Mouse (Mus musculus): Measurements from ENCODE around the gene Flt4. TPM values are rescaled to one million over a fixed set of nuclear protein-coding genes. Genes with fewer than 3 reads are reported as not detected.

The Flt4 gene
- polyA plus RNA-seq, 1 experiment = 9.9 TPM

DNA sequence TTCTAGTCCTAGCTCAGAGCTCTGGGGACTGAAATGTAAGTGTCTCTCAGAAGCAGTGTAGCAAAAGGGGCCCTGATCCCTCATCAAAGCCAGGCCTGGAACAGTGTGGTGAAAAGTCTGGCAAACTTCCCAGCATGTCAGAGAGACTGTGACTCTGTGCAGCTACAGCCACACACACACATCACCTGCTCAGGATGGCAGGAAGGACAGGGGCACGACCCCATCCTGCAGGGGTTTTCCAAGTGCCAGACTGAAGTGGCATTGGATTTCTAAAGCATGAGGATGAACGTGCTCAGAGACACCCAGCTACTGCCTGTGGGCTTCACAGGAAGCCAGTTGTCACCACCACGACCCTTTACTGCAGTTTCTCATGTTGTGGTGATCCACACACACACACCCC, 3.1 kb downstream of the Flt4 start:
- Histone ChIP-seq H3K36me3 (ENCODE audit: control insufficient read depth, insufficient read depth, low read length) (no peaks in the 10 kb centered on the region), H3K27ac (ENCODE audit: insufficient read depth, low read depth, low read length) (no peak overlapping the region), H3K4me3 (ENCODE audit: insufficient read depth, low read depth, low read length) (no peak overlapping the region), H3K27me3 (replicated peaks; ENCODE audit: control insufficient read depth, insufficient read depth, low read length) (no peaks in the 10 kb centered on the region), H3K4me1 (ENCODE audit: control insufficient read depth, insufficient read depth, low read length) (no peaks in the 10 kb centered on the region)
- WGBS = 29% methylated on average over 3 of the region's 3 CpGs
- TF ChIP-seq CTCF (conservative IDR thresholded peaks at IDR 0.05; ENCODE audit: insufficient read depth, insufficient read length, low read depth, low read length) (no peak), POLR2A (IDR thresholded peaks at IDR 0.05; ENCODE audit: low read depth, low read length) (no peak)
- DNase-seq = no peak

DNA sequence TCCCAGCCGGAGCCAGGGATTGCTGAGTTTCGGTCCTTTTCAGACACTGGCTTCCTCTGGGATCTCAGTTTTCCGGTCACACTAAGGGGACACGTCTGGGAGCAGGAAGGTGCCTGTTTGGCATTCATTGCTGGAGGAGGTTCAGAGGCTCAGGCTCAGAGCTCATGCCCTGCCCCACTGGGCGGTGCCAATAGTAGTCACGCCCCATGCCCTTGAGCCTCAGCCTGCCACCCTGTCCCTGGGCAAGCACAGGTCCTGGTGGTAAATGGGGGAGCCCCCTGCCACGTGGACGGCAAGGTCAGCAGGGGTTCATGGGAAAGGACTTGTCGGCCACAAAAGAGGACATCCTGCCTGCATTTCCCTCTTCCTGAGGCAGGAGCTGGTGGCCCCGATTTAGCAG, 4.3 kb downstream of the Flt4 start:
- TF ChIP-seq POLR2A (IDR thresholded peaks at IDR 0.05; ENCODE audit: low read depth, low read length) (no peak), CTCF (conservative IDR thresholded peaks at IDR 0.05; ENCODE audit: insufficient read depth, insufficient read length, low read depth, low read length) (no peak)
- Histone ChIP-seq H3K4me1 (ENCODE audit: control insufficient read depth, insufficient read depth, low read length) (no peaks in the 10 kb centered on the region), H3K27me3 (replicated peaks; ENCODE audit: control insufficient read depth, insufficient read depth, low read length) (no peaks in the 10 kb centered on the region), H3K27ac (ENCODE audit: insufficient read depth, low read depth, low read length) (no peak overlapping the region), H3K36me3 (ENCODE audit: control insufficient read depth, insufficient read depth, low read length) (no peaks in the 10 kb centered on the region), H3K4me3 (ENCODE audit: insufficient read depth, low read depth, low read length) (no peak overlapping the region)
- peak; percentile 80 for DNase-seq
- WGBS = 7% methylated on average over 10 of the region's 10 CpGs

DNA sequence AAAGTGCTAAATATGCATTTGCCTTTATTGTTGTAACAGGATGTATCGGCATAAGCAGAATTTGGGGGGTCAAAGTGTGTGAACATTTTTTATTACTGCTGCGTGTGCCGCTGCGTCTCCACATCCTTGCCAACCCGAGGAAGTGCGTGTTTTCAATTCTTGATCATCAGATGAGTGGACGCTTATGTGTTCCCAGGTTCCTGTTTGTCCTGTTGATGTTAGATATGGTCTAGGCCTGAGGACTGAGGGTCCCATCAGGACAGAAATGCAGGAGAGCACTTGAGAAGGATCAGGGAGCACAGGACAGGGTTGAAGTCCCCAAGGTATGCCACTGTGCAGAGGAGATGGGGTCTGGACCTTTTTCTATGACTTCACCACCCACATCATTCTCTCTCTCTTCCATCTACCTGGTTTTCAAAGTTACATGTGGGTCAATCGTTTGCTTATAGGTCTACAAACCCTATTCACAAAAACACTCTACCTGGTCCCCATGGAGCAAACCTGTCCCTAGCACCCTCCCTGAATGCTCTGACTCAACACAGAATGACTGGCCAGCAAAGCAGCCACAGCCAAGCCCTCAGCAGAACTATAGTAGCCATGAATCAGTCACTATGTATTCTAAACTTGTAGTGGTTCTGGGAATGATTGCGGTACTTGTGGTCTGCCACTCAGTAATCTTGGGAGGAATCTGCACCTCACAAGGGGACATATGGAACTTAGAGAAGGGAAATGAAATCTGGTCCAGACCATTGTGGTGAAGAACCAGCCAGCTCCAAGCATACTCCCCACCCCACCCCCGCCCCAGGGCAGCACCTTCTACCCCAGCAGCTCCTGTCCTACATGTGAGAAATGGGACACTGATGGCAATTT, 7.0 kb downstream of the Flt4 start:
- no peak for DNase-seq
- TF ChIP-seq CTCF (conservative IDR thresholded peaks at IDR 0.05; ENCODE audit: insufficient read depth, insufficient read length, low read depth, low read length) = no peak
- no peak for TF ChIP-seq POLR2A (IDR thresholded peaks at IDR 0.05; ENCODE audit: low read depth, low read length)
- no peaks in the 10 kb centered on the region for H3K27me3 ChIP-seq (replicated peaks; ENCODE audit: control insufficient read depth, insufficient read depth, low read length)
- no peaks in the 10 kb centered on the region for H3K4me1 ChIP-seq (ENCODE audit: control insufficient read depth, insufficient read depth, low read length)
- H3K4me3 ChIP-seq (ENCODE audit: insufficient read depth, low read depth, low read length) = no peak overlapping the region
- no peak overlapping the region for H3K27ac ChIP-seq (ENCODE audit: insufficient read depth, low read depth, low read length)
- 82% methylated on average over 10 of the region's 10 CpGs for WGBS
- no peaks in the 10 kb centered on the region for H3K36me3 ChIP-seq (ENCODE audit: control insufficient read depth, insufficient read depth, low read length)

DNA sequence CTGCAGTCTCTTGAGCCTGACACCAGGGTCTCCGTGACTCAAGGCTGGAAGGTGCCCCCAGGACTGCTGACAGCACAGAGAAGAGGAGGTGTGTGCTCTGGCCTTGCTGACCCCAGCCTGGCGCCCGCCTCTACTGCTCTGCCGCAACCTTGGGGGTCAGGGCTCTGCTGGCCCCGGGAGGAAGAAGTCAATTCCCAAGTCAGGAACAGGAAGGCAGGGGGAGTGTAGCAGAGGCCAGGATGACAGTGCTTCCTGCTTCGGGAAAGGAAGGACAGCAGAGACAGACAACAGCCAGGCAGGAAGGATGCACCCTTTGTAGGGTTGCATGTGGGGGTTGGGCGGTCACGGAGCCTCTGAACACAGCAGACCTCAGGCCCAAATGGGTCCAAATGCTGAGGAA, 9.4 kb downstream of the Flt4 start:
- Histone ChIP-seq H3K27ac (ENCODE audit: insufficient read depth, low read depth, low read length) (no peak overlapping the region), H3K4me3 (ENCODE audit: insufficient read depth, low read depth, low read length) (no peak overlapping the region), H3K4me1 (ENCODE audit: control insufficient read depth, insufficient read depth, low read length) (no peaks in the 10 kb centered on the region), H3K36me3 (ENCODE audit: control insufficient read depth, insufficient read depth, low read length) (no peaks in the 10 kb centered on the region), H3K27me3 (replicated peaks; ENCODE audit: control insufficient read depth, insufficient read depth, low read length) (no peaks in the 10 kb centered on the region)
- peak; percentile 19 for DNase-seq
- 70% methylated on average over 8 of the region's 8 CpGs for WGBS
- TF ChIP-seq CTCF (conservative IDR thresholded peaks at IDR 0.05; ENCODE audit: insufficient read depth, insufficient read length, low read depth, low read length) (no peak), POLR2A (IDR thresholded peaks at IDR 0.05; ENCODE audit: low read depth, low read length) (no peak)

DNA sequence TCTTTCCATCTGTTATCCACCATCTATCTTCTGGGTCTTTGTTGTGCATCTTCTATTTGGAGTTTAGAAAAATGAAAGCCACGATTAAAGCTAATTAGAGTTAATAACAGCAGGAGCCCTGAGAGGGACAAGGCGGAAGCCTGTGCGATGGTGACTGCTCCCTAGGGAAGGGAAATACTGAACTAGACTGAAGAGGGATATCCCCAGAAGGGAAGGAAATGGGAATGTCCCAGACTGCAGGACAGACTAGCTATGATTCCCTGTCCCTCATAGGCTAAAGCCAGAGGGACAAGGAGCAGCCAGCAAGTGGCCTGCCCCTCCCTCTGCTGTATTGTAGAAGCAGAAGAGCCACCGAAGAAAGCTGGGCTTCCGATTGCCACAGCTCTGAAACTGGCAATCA, 12.9 kb downstream of the Flt4 start:
- TF ChIP-seq CTCF (conservative IDR thresholded peaks at IDR 0.05; ENCODE audit: insufficient read depth, insufficient read length, low read depth, low read length) (no peak), POLR2A (IDR thresholded peaks at IDR 0.05; ENCODE audit: low read depth, low read length) (no peak)
- 66% methylated on average over 5 of the region's 5 CpGs for WGBS
- H3K27me3 ChIP-seq (replicated peaks; ENCODE audit: control insufficient read depth, insufficient read depth, low read length) = no peaks in the 10 kb centered on the region
- peak; percentile 43 for DNase-seq
- H3K27ac ChIP-seq (ENCODE audit: insufficient read depth, low read depth, low read length) = no peak overlapping the region
- H3K36me3 ChIP-seq (ENCODE audit: control insufficient read depth, insufficient read depth, low read length) = no peaks in the 10 kb centered on the region
- H3K4me3 ChIP-seq (ENCODE audit: insufficient read depth, low read depth, low read length) = no peak overlapping the region
- no peaks in the 10 kb centered on the region for H3K4me1 ChIP-seq (ENCODE audit: control insufficient read depth, insufficient read depth, low read length)

DNA sequence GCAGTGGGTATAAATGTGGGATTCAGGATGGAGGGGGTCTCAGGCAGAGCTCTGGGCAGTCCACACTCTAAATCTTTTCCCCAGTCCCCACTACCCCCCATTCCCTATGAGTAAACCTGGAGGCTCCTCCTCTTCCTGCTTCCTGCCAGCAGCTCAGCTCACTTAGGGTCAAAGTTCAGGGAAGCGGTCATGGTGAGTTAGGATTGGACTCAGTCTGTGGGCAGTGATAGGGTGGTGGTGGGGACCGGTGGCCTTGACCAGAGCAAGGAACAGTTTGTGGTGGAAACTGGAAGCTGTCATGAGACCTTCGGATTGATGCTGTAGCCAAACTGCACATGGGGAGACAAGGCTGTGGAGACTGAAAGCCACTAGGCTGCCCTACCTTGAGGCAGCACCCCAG, 15.1 kb downstream of the Flt4 start:
- no peak overlapping the region for H3K27ac ChIP-seq (ENCODE audit: insufficient read depth, low read depth, low read length)
- H3K27me3 ChIP-seq (replicated peaks; ENCODE audit: control insufficient read depth, insufficient read depth, low read length) = no peaks in the 10 kb centered on the region
- 68% methylated on average over 3 of the region's 3 CpGs for WGBS
- no peaks in the 10 kb centered on the region for H3K4me1 ChIP-seq (ENCODE audit: control insufficient read depth, insufficient read depth, low read length)
- no peaks in the 10 kb centered on the region for H3K36me3 ChIP-seq (ENCODE audit: control insufficient read depth, insufficient read depth, low read length)
- DNase-seq = peak; percentile 17
- no peak overlapping the region for H3K4me3 ChIP-seq (ENCODE audit: insufficient read depth, low read depth, low read length)
- TF ChIP-seq POLR2A (IDR thresholded peaks at IDR 0.05; ENCODE audit: low read depth, low read length) (no peak), CTCF (conservative IDR thresholded peaks at IDR 0.05; ENCODE audit: insufficient read depth, insufficient read length, low read depth, low read length) (no peak)

DNA sequence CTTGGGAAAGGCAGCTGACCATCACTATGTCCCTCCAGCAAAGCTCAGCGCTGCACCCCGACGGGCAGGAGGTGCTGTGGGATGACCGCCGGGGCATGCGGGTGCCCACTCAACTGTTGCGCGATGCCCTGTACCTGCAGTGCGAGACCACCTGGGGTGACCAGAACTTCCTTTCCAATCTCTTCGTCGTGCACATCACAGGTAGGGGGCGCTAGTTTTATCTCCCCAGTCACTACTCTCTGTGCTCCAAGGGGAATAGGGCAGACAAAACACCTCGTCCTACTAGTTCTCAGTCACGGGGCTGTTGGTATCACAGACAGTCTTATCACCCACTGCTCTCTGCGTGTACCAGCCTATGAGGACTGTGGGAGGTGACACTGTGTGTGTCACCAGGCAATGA, 16.8 kb downstream of the Flt4 start:
- H3K4me3 ChIP-seq (ENCODE audit: insufficient read depth, low read depth, low read length) = no peak overlapping the region
- TF ChIP-seq CTCF (conservative IDR thresholded peaks at IDR 0.05; ENCODE audit: insufficient read depth, insufficient read length, low read depth, low read length) = no peak
- TF ChIP-seq POLR2A (IDR thresholded peaks at IDR 0.05; ENCODE audit: low read depth, low read length) = no peak
- no peaks in the 10 kb centered on the region for H3K4me1 ChIP-seq (ENCODE audit: control insufficient read depth, insufficient read depth, low read length)
- no peak for DNase-seq
- no peak overlapping the region for H3K27ac ChIP-seq (ENCODE audit: insufficient read depth, low read depth, low read length)
- no peaks in the 10 kb centered on the region for H3K36me3 ChIP-seq (ENCODE audit: control insufficient read depth, insufficient read depth, low read length)
- H3K27me3 ChIP-seq (replicated peaks; ENCODE audit: control insufficient read depth, insufficient read depth, low read length) = no peaks in the 10 kb centered on the region
- WGBS = 69% methylated on average over 15 of the region's 15 CpGs
